Mouse (Mus musculus) G1E (cell line): ENCODE data around the gene Aacs.

Source experiments
- CTCF ChIP-seq: IDR thresholded peaks from 2 replicates; pipeline ENCODE4 v1.5.1; 2012; ENCODE audit warnings: low read depth, low read length, inconsistent platforms, mixed read lengths
- GATA1 ChIP-seq: IDR thresholded peaks from 2 replicates; pipeline ENCODE4 v1.6.1; 2012; ENCODE audit warnings: borderline replicate concordance, low read length, inconsistent platforms, mixed read lengths
- POLR2AphosphoS5 ChIP-seq: IDR thresholded peaks from 2 replicates; pipeline ENCODE4 v1.6.1; 2012; ENCODE audit warnings: low read depth, low read length, inconsistent platforms; ENCODE audit not compliant: insufficient replicate concordance
- TAL1 ChIP-seq: conservative IDR thresholded peaks from 2 replicates; pipeline ENCODE4 v1.6.1; 2012; ENCODE audit warnings: low read depth, low read length, inconsistent platforms, mixed read lengths

GRCm38 (mm10) chr5:125476286-125476625 lies 642 bp downstream of the Aacs start:
- no peak for TF ChIP-seq CTCF
- no peak for TF ChIP-seq GATA1
- TF ChIP-seq TAL1 = no peak
- TF ChIP-seq POLR2AphosphoS5 = no peak
